Mouse (Mus musculus) thymus, postnatal 36 days (tissue): Measurements from ENCODE around the gene Pus7.
"Not testable (repeated sequence)": the region's sequence is repeated elsewhere in the genome, so short reads cannot be mapped to it uniquely, and the experiment has no call there.

Experiments
- DNase-seq, 2 experiments: peaks; one replicate each; pipeline ENCODE4 v3.0.0; 2022; ENCODE audit warnings: mixed read lengths in 2 of 2

Pus7 gene

GRCm38 (mm10) chr5:23749882-23750281 is 33.6 kb downstream of the Pus7 start:
- no peak for DNase-seq

GRCm38 (mm10) chr5:23743261-23743660 is 40.2 kb downstream of the Pus7 start:
- no peak for DNase-seq

GRCm38 (mm10) chr5:23737111-23737510 is 46.4 kb downstream of the Pus7 start:
- DNase-seq = no peak

DNA sequence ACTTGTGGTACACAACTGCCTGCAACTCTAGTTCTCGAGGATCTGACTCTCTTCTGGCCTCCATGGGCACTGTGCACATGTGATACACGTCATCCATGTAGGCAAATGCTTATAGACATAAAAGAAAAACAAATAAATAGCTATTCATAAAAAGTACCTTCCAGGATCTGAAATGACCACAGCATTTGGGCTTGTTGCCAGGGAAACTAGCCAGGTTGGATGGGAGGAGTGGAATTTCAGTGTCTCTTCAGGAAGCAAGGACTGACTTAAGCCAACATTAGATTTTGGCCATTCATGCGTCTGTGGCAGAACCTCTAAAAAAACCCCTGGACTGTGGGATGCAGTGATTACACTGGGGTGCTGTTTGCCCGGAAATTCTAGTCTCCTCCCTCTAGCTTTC is 47.1 kb downstream of the Pus7 start:
- DNase-seq = no peak

DNA sequence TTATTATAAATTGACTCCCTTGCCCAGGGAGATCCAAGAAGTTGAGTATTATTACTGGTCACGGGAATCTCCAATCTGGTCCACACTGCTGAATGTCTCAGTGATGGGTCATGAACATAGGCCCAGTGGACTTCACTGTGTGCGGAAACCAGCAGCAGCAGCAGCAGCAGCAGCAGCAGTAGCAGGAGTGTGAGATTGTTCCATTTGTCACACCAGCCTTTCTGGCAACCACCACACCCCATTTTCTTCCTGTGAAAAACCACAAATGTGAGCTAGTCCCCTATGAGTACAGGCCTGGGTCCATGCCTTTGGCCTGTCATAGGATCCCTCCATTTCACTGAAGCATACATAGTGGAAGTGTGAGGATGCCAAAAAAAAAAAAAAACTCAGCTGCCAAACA is 61.6 kb downstream of the Pus7 start:
- DNase-seq = no peak

DNA sequence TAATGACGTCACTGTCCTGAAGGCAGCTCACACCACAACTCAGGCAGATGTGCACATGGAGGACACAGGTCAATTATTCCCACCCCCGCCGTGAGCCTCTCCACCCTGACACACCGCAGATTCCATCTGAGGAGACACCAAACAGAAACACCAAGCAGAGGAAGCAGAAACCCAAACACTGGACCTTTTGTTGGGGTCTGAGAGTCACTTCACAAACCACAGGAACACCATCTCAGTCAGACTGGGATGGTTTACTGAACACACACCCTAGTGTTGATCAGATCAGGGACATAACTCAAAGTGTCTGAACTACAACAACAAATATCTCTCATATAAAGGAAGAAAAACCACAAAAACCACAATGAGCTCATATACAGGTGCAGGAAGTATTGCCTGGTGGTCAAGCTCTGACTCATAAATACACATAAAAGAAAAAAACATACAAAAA is 64.6 kb downstream of the Pus7 start:
- no peak for DNase-seq

GRCm38 (mm10) chr5:23718182-23718534 is 65.4 kb downstream of the Pus7 start:
- DNase-seq = no peak

- no peak for DNase-seq
Measured at GRCm38 (mm10) chr5:23717469-23718181, 65.9 kb downstream of the Pus7 start.

DNA sequence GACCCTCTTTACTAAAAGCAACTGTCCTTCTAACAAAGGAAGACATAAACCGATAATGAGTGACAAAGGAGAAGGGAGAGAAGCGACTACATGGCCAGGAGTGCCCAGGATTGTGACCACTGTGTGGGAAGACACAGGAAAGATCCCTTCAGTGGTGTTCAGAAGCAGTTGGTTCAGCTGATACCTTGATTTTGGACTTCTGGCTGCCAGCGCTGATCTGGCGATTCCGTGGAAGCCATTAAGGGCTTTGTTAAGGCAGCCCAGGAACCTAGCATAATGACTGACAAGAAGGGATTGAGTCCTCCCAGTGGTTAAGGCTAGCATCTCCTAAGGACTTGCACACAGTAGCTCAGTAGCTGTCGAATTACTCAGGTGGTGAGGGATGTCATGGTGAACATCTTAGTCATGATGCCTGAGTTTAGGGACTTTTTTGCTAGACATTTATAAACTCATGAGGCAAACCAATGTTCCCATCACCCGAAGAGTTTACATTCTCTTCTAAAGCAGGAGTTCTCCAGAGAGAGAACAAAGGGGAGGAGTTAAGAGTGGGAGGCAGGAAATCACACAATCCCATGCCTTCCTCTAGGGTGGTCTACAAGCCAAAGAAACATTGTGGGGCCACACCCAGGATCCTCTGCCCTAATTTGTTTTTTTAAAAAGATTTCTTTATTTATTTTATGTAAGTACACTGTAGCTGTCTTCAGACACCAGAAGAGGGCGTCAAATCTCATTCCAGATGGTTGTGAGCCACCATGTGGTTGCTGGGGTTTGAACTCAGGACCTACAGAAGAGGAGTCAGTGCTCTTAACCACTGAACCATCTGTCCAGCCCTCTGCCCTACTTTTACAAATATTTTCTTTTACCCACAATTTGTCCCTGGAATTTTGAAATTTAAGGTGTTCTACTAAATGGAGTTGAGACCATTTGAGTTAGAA is 69.8 kb downstream of the Pus7 start:
- no peak for DNase-seq

GRCm38 (mm10) chr5:23712130-23713001 is 71.1 kb downstream of the Pus7 start:
- peak; percentile 81 to 83 for DNase-seq

DNA sequence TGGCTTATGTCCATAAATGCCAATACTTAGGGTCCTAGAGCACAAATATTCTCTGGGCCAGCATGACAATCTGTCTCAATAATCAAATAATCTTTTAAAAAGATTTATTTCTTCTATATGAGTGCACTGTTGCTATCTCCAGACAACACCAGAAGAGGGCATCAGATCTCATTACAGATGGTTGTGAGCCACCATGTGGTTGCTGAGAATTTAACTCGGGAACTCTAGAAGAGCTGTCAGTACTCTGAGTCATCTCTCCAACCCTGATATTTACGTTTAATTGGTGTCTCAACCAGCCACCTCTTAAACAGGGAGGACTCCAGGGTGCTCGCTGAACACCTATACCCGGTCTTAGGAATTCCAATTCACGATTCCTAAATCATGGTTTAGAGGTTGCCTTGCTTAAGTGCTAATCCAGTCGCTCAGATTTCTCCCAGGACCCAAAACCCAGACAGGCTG is 71.8 kb downstream of the Pus7 start:
- DNase-seq = peak in 1 of 2 experiments; percentile 3

DNA sequence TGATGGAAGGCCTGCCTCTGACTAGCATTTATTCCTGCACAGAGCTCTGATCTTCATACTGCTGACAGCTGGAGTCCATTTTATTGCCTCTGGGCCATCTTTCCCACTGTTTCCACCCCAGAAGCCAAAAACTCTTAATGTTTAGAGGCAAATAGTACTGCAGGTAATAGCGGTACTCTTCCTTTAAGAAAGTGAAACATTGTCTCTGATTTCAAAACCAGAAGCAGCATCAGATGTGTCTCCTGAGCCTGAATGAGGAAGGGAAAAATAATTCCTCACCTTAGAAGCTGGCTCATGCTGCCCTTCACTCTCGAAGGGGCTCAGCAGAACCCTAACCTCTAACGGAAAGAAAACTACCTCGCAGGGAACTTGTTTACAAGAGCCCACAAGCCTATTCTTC is 72.3 kb downstream of the Pus7 start:
- DNase-seq = no peak

DNA sequence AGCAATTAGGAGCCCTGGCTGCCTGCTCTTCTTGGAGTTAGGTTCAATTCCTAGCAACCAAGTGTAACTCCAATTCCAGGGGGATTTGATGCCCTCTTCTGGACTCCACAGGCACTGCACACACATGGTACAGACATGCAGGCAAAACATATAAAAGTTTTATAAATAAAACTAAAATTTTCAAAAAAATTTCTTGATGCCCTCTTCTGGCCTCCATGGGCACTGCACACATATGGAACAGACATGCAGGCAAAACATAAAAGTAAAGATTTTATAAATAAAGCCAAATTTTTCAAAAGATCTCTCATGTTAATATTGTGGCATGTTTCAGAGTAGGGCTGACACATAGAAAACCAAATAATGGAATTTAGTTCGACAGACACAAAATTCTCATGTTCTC is 73.8 kb downstream of the Pus7 start:
- no peak for DNase-seq

- not testable (repeated sequence) for DNase-seq
Measured at GRCm38 (mm10) chr5:23706601-23707597, 76.6 kb downstream of the Pus7 start.

- DNase-seq = no peak
Measured at GRCm38 (mm10) chr5:23697457-23697856, 86.1 kb downstream of the Pus7 start.
